Mouse (Mus musculus): ENCODE data around the gene Phkg2. TPM values are rescaled to one million over a fixed set of nuclear protein-coding genes. Genes with fewer than 3 reads are reported as not detected.

Gene Phkg2
- total RNA-seq (2014; fragmentation: Nextera tagmentation) (68.9 and 87.3 TPM in 2 replicates), total RNA-seq (2017) (42.3 and 47.8 TPM in 2 replicates), polyA plus RNA-seq (2012) (37.5 and 50.8 TPM in 2 replicates)

DNA sequence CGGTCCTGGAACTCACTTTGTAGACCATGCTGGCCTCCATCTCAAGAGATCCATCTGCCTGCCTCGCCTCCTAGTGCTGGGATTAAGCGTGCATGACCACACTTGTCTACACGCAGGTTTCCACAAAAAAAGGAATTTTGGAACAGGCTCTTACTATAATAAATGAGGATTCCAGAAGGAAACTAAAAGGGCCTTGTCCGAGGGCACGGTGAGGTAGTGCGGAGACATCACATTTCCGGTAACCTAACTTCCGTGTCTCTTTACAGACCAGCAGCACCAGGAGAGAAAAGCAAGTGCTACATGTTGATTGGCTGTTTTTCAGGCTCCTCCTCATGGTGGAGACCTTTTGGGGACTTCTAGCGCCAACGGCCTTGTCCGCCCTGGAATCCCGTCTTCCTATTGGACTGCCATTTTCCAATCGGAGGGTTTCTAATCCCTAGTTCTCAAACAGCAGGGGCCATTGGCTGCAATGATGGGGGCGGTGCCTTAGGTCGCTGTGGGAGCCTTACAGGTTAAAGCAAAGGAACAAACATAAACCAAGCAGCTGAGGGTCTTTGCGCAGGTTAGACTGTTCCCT lies at the start of gene Phkg2:
Gene Phkg2, plus strand, starts transcription at position 446 of the 577 bp plus-strand sequence.
- no peak for TF ChIP-seq GATA1 (IDR thresholded peaks at IDR 0.05; ENCODE audit: borderline replicate concordance, low read length)
- TF ChIP-seq TAL1 (conservative IDR thresholded peaks at IDR 0.05; ENCODE audit: low read depth, low read length): no peak
- TF ChIP-seq GATA2 (IDR thresholded peaks at IDR 0.05; ENCODE audit: borderline replicate concordance, low read depth, low read length): no peak
- TF ChIP-seq CTCF (IDR thresholded peaks at IDR 0.05; ENCODE audit: low read depth, low read length): no peak
- no peak for TF ChIP-seq POLR2AphosphoS5 (IDR thresholded peaks at IDR 0.05; ENCODE audit: insufficient replicate concordance, low read depth, low read length)
- H3K36me3 ChIP-seq (replicated peaks): peaks cover 54% of the 10 kb centered on the region
- DNase-seq (ENCODE audit: low spot score) (peak; percentile 99), ATAC-seq (ENCODE audit: extremely low read depth, insufficient number of reproducible peaks, low FRiP score, poor library complexity, severe bottlenecking) (peak; percentile 96)
- peak within 1 kb of the TSS; percentile 85 for H3K4me3 ChIP-seq (ENCODE audit: low read depth, low read length)
- peaks cover 23% of the 10 kb centered on the region for H3K4me1 ChIP-seq (ENCODE audit: insufficient read depth, low read depth, low read length)
- H3K27me3 ChIP-seq (ENCODE audit: insufficient read depth, low read length): no peaks in the 10 kb centered on the region
- H3K9me3 ChIP-seq (replicated peaks): no peaks in the 10 kb centered on the region

- H3K9me3 ChIP-seq (replicated peaks): no peaks in the 10 kb centered on the region
- TF ChIP-seq TAL1 (conservative IDR thresholded peaks at IDR 0.05; ENCODE audit: low read depth, low read length): no peak
- TF ChIP-seq GATA1 (IDR thresholded peaks at IDR 0.05; ENCODE audit: borderline replicate concordance, low read length): no peak
- no peak for TF ChIP-seq POLR2AphosphoS5 (IDR thresholded peaks at IDR 0.05; ENCODE audit: insufficient replicate concordance, low read depth, low read length)
- TF ChIP-seq CTCF (IDR thresholded peaks at IDR 0.05; ENCODE audit: low read depth, low read length): no peak
- TF ChIP-seq GATA2 (IDR thresholded peaks at IDR 0.05; ENCODE audit: borderline replicate concordance, low read depth, low read length): no peak
- no peak for ATAC-seq (ENCODE audit: extremely low read depth, insufficient number of reproducible peaks, low FRiP score, poor library complexity, severe bottlenecking)
- H3K4me1 ChIP-seq (ENCODE audit: insufficient read depth, low read depth, low read length): peaks cover 4% of the 10 kb centered on the region; the same call in 1 of the 2 replicates
- no peak for DNase-seq (ENCODE audit: low spot score)
- peaks cover 96% of the 10 kb centered on the region for H3K36me3 ChIP-seq (replicated peaks)
- no peak overlapping the region for H3K4me3 ChIP-seq (ENCODE audit: low read depth, low read length)
- H3K27me3 ChIP-seq (ENCODE audit: insufficient read depth, low read length): no peaks in the 10 kb centered on the region
Observed at GRCm38 (mm10) chr7:127541671-127542070, 31.5 kb upstream of the Phkg2 start.

DNA sequence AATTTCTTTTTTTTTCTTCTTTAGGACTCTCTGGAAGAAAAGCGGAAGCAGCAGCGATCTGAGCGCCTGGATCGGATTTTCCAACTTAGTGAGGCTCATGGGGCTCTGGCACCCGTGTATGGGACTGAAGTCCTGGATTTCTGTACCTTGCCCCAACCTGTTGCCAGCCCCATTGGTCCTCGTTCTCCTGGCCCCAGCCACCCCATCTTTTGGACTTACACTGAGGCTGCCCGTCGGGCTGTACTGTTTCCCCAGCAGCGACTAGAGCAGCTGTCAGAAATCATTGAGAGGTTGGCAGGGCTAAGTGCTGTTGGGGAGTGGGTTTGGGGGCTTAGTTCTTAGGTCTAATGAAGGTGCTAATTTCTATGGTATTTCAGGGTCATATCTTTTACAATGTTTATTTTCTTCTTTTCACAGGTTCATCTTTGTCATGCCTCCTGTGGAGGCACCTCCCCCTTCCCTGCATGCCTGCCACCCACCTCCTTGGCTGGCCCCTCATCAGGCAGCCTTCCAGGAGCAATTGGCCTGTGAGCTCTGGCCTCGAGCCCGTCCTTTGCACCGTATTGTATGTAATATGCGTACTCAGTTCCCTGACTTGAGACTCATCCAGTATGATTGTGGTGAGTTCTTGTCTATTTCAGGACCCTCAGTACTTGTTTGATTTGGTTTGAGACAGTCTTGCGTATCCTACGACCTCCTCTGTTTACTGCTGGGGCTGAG lies 23.9 kb upstream of the Phkg2 start:
- H3K4me3 ChIP-seq (ENCODE audit: low read depth, low read length): no peak overlapping the region
- TF ChIP-seq POLR2AphosphoS5 (IDR thresholded peaks at IDR 0.05; ENCODE audit: insufficient replicate concordance, low read depth, low read length) (no peak), GATA1 (IDR thresholded peaks at IDR 0.05; ENCODE audit: borderline replicate concordance, low read length) (no peak), TAL1 (conservative IDR thresholded peaks at IDR 0.05; ENCODE audit: low read depth, low read length) (no peak), CTCF (IDR thresholded peaks at IDR 0.05; ENCODE audit: low read depth, low read length) (no peak), GATA2 (IDR thresholded peaks at IDR 0.05; ENCODE audit: borderline replicate concordance, low read depth, low read length) (no peak)
- no peak for ATAC-seq (ENCODE audit: extremely low read depth, insufficient number of reproducible peaks, low FRiP score, poor library complexity, severe bottlenecking)
- H3K9me3 ChIP-seq (replicated peaks): no peaks in the 10 kb centered on the region
- H3K4me1 ChIP-seq (ENCODE audit: insufficient read depth, low read depth, low read length): no peaks in the 10 kb centered on the region
- no peak for DNase-seq (ENCODE audit: low spot score)
- H3K36me3 ChIP-seq (replicated peaks): peaks cover 87% of the 10 kb centered on the region
- H3K27me3 ChIP-seq (ENCODE audit: insufficient read depth, low read length): no peaks in the 10 kb centered on the region

- TF ChIP-seq GATA2 (IDR thresholded peaks at IDR 0.05; ENCODE audit: borderline replicate concordance, low read depth, low read length) (no peak), CTCF (IDR thresholded peaks at IDR 0.05; ENCODE audit: low read depth, low read length) (no peak), POLR2AphosphoS5 (IDR thresholded peaks at IDR 0.05; ENCODE audit: insufficient replicate concordance, low read depth, low read length) (no peak), GATA1 (IDR thresholded peaks at IDR 0.05; ENCODE audit: borderline replicate concordance, low read length) (no peak), TAL1 (conservative IDR thresholded peaks at IDR 0.05; ENCODE audit: low read depth, low read length) (no peak)
- no peak overlapping the region for H3K4me3 ChIP-seq (ENCODE audit: low read depth, low read length)
- H3K9me3 ChIP-seq (replicated peaks): no peaks in the 10 kb centered on the region
- DNase-seq (ENCODE audit: low spot score) (no peak), ATAC-seq (ENCODE audit: extremely low read depth, insufficient number of reproducible peaks, low FRiP score, poor library complexity, severe bottlenecking) (no peak)
- peaks cover 88% of the 10 kb centered on the region for H3K36me3 ChIP-seq (replicated peaks)
- H3K4me1 ChIP-seq (ENCODE audit: insufficient read depth, low read depth, low read length): no peaks in the 10 kb centered on the region
- no peaks in the 10 kb centered on the region for H3K27me3 ChIP-seq (ENCODE audit: insufficient read depth, low read length)
Observed at GRCm38 (mm10) chr7:127551558-127551957, 21.6 kb upstream of the Phkg2 start.

- DNase-seq (ENCODE audit: low spot score) (no peak), ATAC-seq (ENCODE audit: extremely low read depth, insufficient number of reproducible peaks, low FRiP score, poor library complexity, severe bottlenecking) (no peak)
- TF ChIP-seq POLR2AphosphoS5 (IDR thresholded peaks at IDR 0.05; ENCODE audit: insufficient replicate concordance, low read depth, low read length) (no peak), GATA1 (IDR thresholded peaks at IDR 0.05; ENCODE audit: borderline replicate concordance, low read length) (no peak), CTCF (IDR thresholded peaks at IDR 0.05; ENCODE audit: low read depth, low read length) (no peak), GATA2 (IDR thresholded peaks at IDR 0.05; ENCODE audit: borderline replicate concordance, low read depth, low read length) (no peak), TAL1 (conservative IDR thresholded peaks at IDR 0.05; ENCODE audit: low read depth, low read length) (no peak)
- peaks cover 88% of the 10 kb centered on the region for H3K36me3 ChIP-seq (replicated peaks)
- H3K27me3 ChIP-seq (ENCODE audit: insufficient read depth, low read length): no peaks in the 10 kb centered on the region
- no peak overlapping the region for H3K4me3 ChIP-seq (ENCODE audit: low read depth, low read length)
- H3K9me3 ChIP-seq (replicated peaks): no peaks in the 10 kb centered on the region
- H3K4me1 ChIP-seq (ENCODE audit: insufficient read depth, low read depth, low read length): no peaks in the 10 kb centered on the region
Observed at GRCm38 (mm10) chr7:127560580-127560979, 12.6 kb upstream of the Phkg2 start.

DNA sequence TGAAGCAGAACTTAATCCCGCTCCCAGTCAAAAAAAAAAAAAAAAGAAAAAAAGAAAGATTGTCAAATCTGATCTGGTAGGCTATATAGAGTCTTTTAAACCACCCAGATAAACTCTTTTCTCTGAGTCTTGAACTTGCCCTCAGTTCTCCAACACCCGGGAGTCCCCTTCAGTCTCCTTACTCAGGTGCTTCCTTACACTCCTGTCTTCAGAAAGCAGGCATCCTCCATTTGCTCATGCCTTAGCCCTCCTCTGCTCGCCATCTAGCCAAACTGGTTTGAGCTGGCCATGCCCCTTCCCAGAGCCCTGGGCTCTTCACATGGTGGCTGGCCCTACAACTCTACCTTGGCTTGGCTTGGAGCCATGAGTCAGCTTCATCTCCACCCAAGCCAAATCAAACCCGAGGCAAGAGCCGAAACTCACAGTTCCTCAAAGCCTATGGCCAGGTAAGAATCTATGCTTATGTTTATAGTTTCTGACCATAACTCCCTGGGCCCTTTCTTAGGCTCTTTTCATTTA lies 11.7 kb upstream of the Phkg2 start, which contains the start of gene Tmem265:
Gene Tmem265, plus strand, starts transcription at position 51 of the 519 bp plus-strand sequence.
- TF ChIP-seq POLR2AphosphoS5 (IDR thresholded peaks at IDR 0.05; ENCODE audit: insufficient replicate concordance, low read depth, low read length) (no peak), GATA2 (IDR thresholded peaks at IDR 0.05; ENCODE audit: borderline replicate concordance, low read depth, low read length) (no peak), TAL1 (conservative IDR thresholded peaks at IDR 0.05; ENCODE audit: low read depth, low read length) (no peak), GATA1 (IDR thresholded peaks at IDR 0.05; ENCODE audit: borderline replicate concordance, low read length) (no peak), CTCF (IDR thresholded peaks at IDR 0.05; ENCODE audit: low read depth, low read length) (no peak)
- no peaks in the 10 kb centered on the region for H3K9me3 ChIP-seq (replicated peaks)
- no peak for DNase-seq (ENCODE audit: low spot score)
- H3K27me3 ChIP-seq (ENCODE audit: insufficient read depth, low read length): no peaks in the 10 kb centered on the region
- no peak for ATAC-seq (ENCODE audit: extremely low read depth, insufficient number of reproducible peaks, low FRiP score, poor library complexity, severe bottlenecking)
- H3K4me3 ChIP-seq (ENCODE audit: low read depth, low read length): no peak within 1 kb of the TSS
- peaks cover 87% of the 10 kb centered on the region for H3K36me3 ChIP-seq (replicated peaks)
- no peaks in the 10 kb centered on the region for H3K4me1 ChIP-seq (ENCODE audit: insufficient read depth, low read depth, low read length)

Measured in G1E (cell line).